Mouse (Mus musculus) erythroid progenitor cell, adult 5-6 weeks (primary cell): ENCODE results near the gene Cgn. TPM values are rescaled to one million over a fixed set of nuclear protein-coding genes. Genes with fewer than 3 reads are reported as not detected.
"Not testable (repeated sequence)": the region's sequence is repeated elsewhere in the genome, so short reads cannot be mapped to it uniquely, and the experiment has no call there.

Source experiments
- ATAC-seq: replicated peaks from 2 replicates; pipeline ENCODE4 v1.8.0; 2016; ENCODE audit warnings: moderate number of reproducible peaks, mild to moderate bottlenecking, moderate TSS enrichment, inconsistent platforms; ENCODE audit not compliant: poor library complexity, low FRiP score, severe bottlenecking
- total RNA-seq, 2 experiments: library from RNA; stranded (forward) in 1 of 2; stranded (reverse) in 1 of 2; fragments of 150-400 nt in 1 of 2; fragments of 186-747, 209-891 nt in 1 of 2; gene quantifications; 2 replicates each; pipeline versions ENCODE4 v1.2.3 to v1.2.4; 2015 to 2017; ENCODE audit warnings: low replicate concordance in 2 of 2

The Cgn gene
- total RNA-seq, 2 experiments from 2014 or later = not detected

DNA sequence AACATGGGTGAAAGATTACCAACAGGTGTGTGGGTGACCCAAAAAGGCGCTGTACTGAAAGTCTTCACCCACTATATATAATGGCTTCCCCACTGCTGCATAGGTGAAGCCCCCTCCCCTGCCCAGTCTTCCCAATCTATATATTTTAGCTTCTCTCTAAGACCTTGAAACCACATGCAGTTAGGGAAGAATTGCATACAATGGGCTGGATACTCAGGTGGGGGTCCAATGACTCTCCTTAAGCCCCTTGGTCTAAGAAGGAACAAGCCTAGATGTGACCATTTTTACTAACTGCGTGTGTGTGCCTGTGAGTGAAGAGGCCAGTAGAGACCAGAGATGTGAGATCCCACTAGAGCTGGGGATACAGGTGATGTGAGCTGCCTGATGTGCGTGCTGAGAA, 72.9 kb downstream of the Cgn start:
- not testable (repeated sequence) for ATAC-seq

DNA sequence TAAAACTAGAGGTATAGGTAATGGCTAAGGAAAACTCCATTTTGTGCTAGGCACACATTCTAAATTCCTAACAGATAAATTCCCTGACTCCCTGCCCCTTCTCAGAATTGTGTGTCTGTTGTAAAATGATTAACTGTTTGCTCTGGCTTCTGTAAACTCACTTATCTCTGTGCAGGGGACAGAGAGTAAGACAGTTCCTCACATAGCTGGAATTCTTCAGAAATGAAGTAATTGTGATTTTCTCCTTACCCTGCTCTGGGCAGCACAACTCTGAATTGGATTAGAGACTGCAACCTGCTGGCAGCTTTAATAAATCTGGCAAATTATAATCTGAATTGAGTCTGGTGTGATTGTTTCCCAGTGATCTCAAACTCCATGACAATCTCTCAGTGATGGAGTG, 75.7 kb downstream of the Cgn start:
- ATAC-seq = not testable (repeated sequence)

Other genes with a start within 250 kb of the Cgn start
- 14.8 and 27.2 TPM in 2 replicates for gene Snx27, start 203.8 kb downstream of the Cgn start, total RNA-seq (2015; ENCODE audit: low replicate concordance)
- gene Snx27, start 203.8 kb downstream of the Cgn start, total RNA-seq (2017; ENCODE audit: low replicate concordance) = 10.0 and 11.8 TPM in 2 replicates
- gene Gm10972, start 143.4 kb downstream of the Cgn start, total RNA-seq (2015; ENCODE audit: low replicate concordance) = not detected in 2 replicates
- not detected in 2 replicates for gene Gm10972, start 143.4 kb downstream of the Cgn start, total RNA-seq (2017; ENCODE audit: low replicate concordance)
- 2.9 and 5.4 TPM in 2 replicates for gene Tuft1, start 127.6 kb downstream of the Cgn start, total RNA-seq (2015; ENCODE audit: low replicate concordance)
- 2.4 and 12.6 TPM in 2 replicates for gene Tuft1, start 127.6 kb downstream of the Cgn start, total RNA-seq (2017; ENCODE audit: low replicate concordance)
- not detected in 2 replicates for gene Selenbp2, start 92.9 kb downstream of the Cgn start, total RNA-seq (2015; ENCODE audit: low replicate concordance)
- not detected in 2 replicates for gene Selenbp2, start 92.9 kb downstream of the Cgn start, total RNA-seq (2017; ENCODE audit: low replicate concordance)
- gene Pogz, start 51.1 kb upstream of the Cgn start, total RNA-seq (2015; ENCODE audit: low replicate concordance) = 24.1 and 54.5 TPM in 2 replicates
- 9.2 and 11.6 TPM in 2 replicates for gene Pogz, start 51.1 kb upstream of the Cgn start, total RNA-seq (2017; ENCODE audit: low replicate concordance)
- 171 and 185 TPM in 2 replicates for gene Psmb4, start 100.5 kb upstream of the Cgn start, total RNA-seq (2015; ENCODE audit: low replicate concordance)
- 25.2 and 96.7 TPM in 2 replicates for gene Psmb4, start 100.5 kb upstream of the Cgn start, total RNA-seq (2017; ENCODE audit: low replicate concordance)
- gene Selenbp1, start 146.6 kb upstream of the Cgn start, total RNA-seq (2015; ENCODE audit: low replicate concordance) = 31.7 and 38.1 TPM in 2 replicates
- gene Selenbp1, start 146.6 kb upstream of the Cgn start, total RNA-seq (2017; ENCODE audit: low replicate concordance) = 31.1 and 34.5 TPM in 2 replicates
- gene Rfx5, start 167.6 kb upstream of the Cgn start, total RNA-seq (2015; ENCODE audit: low replicate concordance) = 4.3 and 6.7 TPM in 2 replicates
- 1.4 and 2.3 TPM in 2 replicates for gene Rfx5, start 167.6 kb upstream of the Cgn start, total RNA-seq (2017; ENCODE audit: low replicate concordance)
- gene Pi4kb, start 188.2 kb upstream of the Cgn start, total RNA-seq (2015; ENCODE audit: low replicate concordance) = 12.2 and 26.7 TPM in 2 replicates
- gene Pi4kb, start 188.2 kb upstream of the Cgn start, total RNA-seq (2017; ENCODE audit: low replicate concordance) = 9.5 and 26.1 TPM in 2 replicates
- 7.9 and 26.0 TPM in 2 replicates for gene Zfp687, start 229.0 kb upstream of the Cgn start, total RNA-seq (2015; ENCODE audit: low replicate concordance)
- 6.6 and 8.1 TPM in 2 replicates for gene Zfp687, start 229.0 kb upstream of the Cgn start, total RNA-seq (2017; ENCODE audit: low replicate concordance)